Mouse (Mus musculus): ENCODE measurements around the gene Gm20422.

The Gm20422 gene

GRCm38 (mm10) chr8:69774503-69775148 lies at the start of gene Gm20422:
Gene Gm20422, minus strand, starts transcription at chr8:69774886.
- DNase-seq = peak; percentile 91 to 96

GRCm38 (mm10) chr8:69822386-69823191 lies 47.9 kb upstream of the Gm20422 start, which contains the start of gene Lpar2:
Gene Lpar2, plus strand, starts transcription at chr8:69822429.
- peak; percentile 86 to 90 for DNase-seq

GRCm38 (mm10) chr8:69821971-69822385 lies 47.3 kb upstream of the Gm20422 start:
- DNase-seq = peak; percentile 67 to 75

GRCm38 (mm10) chr8:69820466-69820865 lies 45.8 kb upstream of the Gm20422 start:
- peak; percentile 79 to 87 for DNase-seq

GRCm38 (mm10) chr8:69815396-69815795 lies 40.7 kb upstream of the Gm20422 start:
- DNase-seq = peak; percentile 66 to 74

- DNase-seq = no peak
Measured at GRCm38 (mm10) chr8:69814881-69815280, 40.2 kb upstream of the Gm20422 start.

- DNase-seq = no peak
Measured at GRCm38 (mm10) chr8:69809820-69810219, 35.1 kb upstream of the Gm20422 start.

- DNase-seq = peak in 1 of 2 experiments; percentile 41
Measured at GRCm38 (mm10) chr8:69808864-69809403, 34.2 kb upstream of the Gm20422 start.

- DNase-seq = peak; percentile 84 to 93
Measured at GRCm38 (mm10) chr8:69808094-69808863, 33.6 kb upstream of the Gm20422 start, which contains the start of gene Gmip. Gene Gmip, plus strand, starts transcription at chr8:69808679.

GRCm38 (mm10) chr8:69807236-69807635 lies 32.5 kb upstream of the Gm20422 start:
- DNase-seq = no peak

GRCm38 (mm10) chr8:69805491-69805890 lies 30.8 kb upstream of the Gm20422 start:
- no peak for DNase-seq

GRCm38 (mm10) chr8:69805086-69805485 lies 30.4 kb upstream of the Gm20422 start:
- peak in 1 of 2 experiments; percentile 1 for DNase-seq

GRCm38 (mm10) chr8:69804537-69804936 lies 29.9 kb upstream of the Gm20422 start:
- no peak for DNase-seq

- DNase-seq = no peak
Measured at GRCm38 (mm10) chr8:69803366-69803765, 28.7 kb upstream of the Gm20422 start.

- peak in 1 of 2 experiments; percentile 0 for DNase-seq
Measured at GRCm38 (mm10) chr8:69802216-69802615, 27.5 kb upstream of the Gm20422 start.

GRCm38 (mm10) chr8:69801796-69802195 lies 27.1 kb upstream of the Gm20422 start:
- no peak for DNase-seq

- DNase-seq = no peak
Measured at GRCm38 (mm10) chr8:69799946-69800345, 25.3 kb upstream of the Gm20422 start.

- DNase-seq = no peak
Measured at GRCm38 (mm10) chr8:69799261-69799660, 24.6 kb upstream of the Gm20422 start.

GRCm38 (mm10) chr8:69797661-69798060 lies 23.0 kb upstream of the Gm20422 start:
- DNase-seq = no peak

GRCm38 (mm10) chr8:69796721-69797345 lies 22.1 kb upstream of the Gm20422 start:
- DNase-seq = no peak

- DNase-seq = no peak
Measured at GRCm38 (mm10) chr8:69794901-69795300, 20.2 kb upstream of the Gm20422 start.

GRCm38 (mm10) chr8:69794096-69794495 lies 19.4 kb upstream of the Gm20422 start:
- DNase-seq = no peak

All from kidney, postnatal 36 days (tissue).